Mouse (Mus musculus) embryonic fibroblast, embryonic 13.5 days (primary cell): Measurements from ENCODE around the gene Map4k1. TPM values are rescaled to one million over a fixed set of nuclear protein-coding genes. Genes with fewer than 3 reads are reported as not detected.
"Not testable (repeated sequence)": the region's sequence is repeated elsewhere in the genome, so short reads cannot be mapped to it uniquely, and the experiment has no call there.

Source experiments
- H3K27ac ChIP-seq: 2 replicates; pipeline ENCODE4 v1.5.1; 2012; ENCODE audit warnings: low read length, control low read depth, inconsistent platforms; ENCODE audit not compliant: insufficient read depth
- H3K4me1 ChIP-seq: 2 replicates; pipeline ENCODE4 v1.6.1; 2011; ENCODE audit warnings: low read length; ENCODE audit not compliant: control insufficient read depth, insufficient read depth
- H3K4me3 ChIP-seq: 2 replicates; pipeline ENCODE4 v1.5.1; 2011; ENCODE audit warnings: mild to moderate bottlenecking, control low read depth, low read length; ENCODE audit not compliant: insufficient read depth
- CTCF ChIP-seq: IDR thresholded peaks from 2 replicates; pipeline ENCODE4 v1.5.1; 2011; ENCODE audit warnings: mild to moderate bottlenecking, control low read depth, low read length, moderate library complexity, borderline replicate concordance; ENCODE audit not compliant: insufficient read depth
- POLR2A ChIP-seq: IDR thresholded peaks from 2 replicates; pipeline ENCODE4 v1.6.1; 2011; ENCODE audit warnings: low read depth, mild to moderate bottlenecking, control low read depth, low read length, moderate library complexity
- polyA plus RNA-seq: library from polyadenylated mRNA; stranded (reverse); fragments of >200 nt; gene quantifications from 2 replicates; pipeline ENCODE4 v1.2.4, GENCODE M21; 2011; ENCODE audit warnings: low read depth; ENCODE audit not compliant: missing spikeins, insufficient read length

The Map4k1 gene
- polyA plus RNA-seq, 1 experiment = 2.0 TPM

GRCm38 (mm10) chr7:28963399-28963923 is 18.4 kb upstream of the Map4k1 start:
- no peak for TF ChIP-seq CTCF
- no peak for TF ChIP-seq POLR2A

GRCm38 (mm10) chr7:28965346-28965840 is 16.5 kb upstream of the Map4k1 start:
- TF ChIP-seq CTCF = no peak
- no peak for TF ChIP-seq POLR2A
- H3K4me3 ChIP-seq = no peak overlapping the region
- no peak overlapping the region for H3K27ac ChIP-seq
- H3K4me1 ChIP-seq = no peaks in the 10 kb centered on the region

More at GRCm38 (mm10) chr7:28963399-28963923, 18.4 kb upstream of the Map4k1 start:
- no peak overlapping the region for H3K27ac ChIP-seq
- H3K4me1 ChIP-seq = peaks cover 7% of the 10 kb centered on the region; the same call in 1 of the 2 replicates
- no peak overlapping the region for H3K4me3 ChIP-seq

- Histone ChIP-seq H3K4me3 (no peak overlapping the region), H3K27ac (no peak overlapping the region), H3K4me1 (no peaks in the 10 kb centered on the region)
- TF ChIP-seq CTCF (no peak), POLR2A (no peak)
Observed at GRCm38 (mm10) chr7:28966181-28966580, 15.7 kb upstream of the Map4k1 start.

- TF ChIP-seq CTCF (no peak), POLR2A (no peak)
- H3K4me1 ChIP-seq = peaks cover 6% of the 10 kb centered on the region; the same call in 1 of the 2 replicates
- no peak overlapping the region for H3K27ac ChIP-seq
- no peak overlapping the region for H3K4me3 ChIP-seq
Observed at GRCm38 (mm10) chr7:28966751-28967505, 14.9 kb upstream of the Map4k1 start.

- H3K4me3 ChIP-seq, H3K27ac ChIP-seq: not testable (repeated sequence)
Observed at GRCm38 (mm10) chr7:28968120-28968519, 13.7 kb upstream of the Map4k1 start.

GRCm38 (mm10) chr7:28969271-28969670 is 12.6 kb upstream of the Map4k1 start:
- TF ChIP-seq CTCF (no peak), POLR2A (no peak; the same call in 1 of the 2 replicates)
- H3K27ac ChIP-seq = no peak overlapping the region
- H3K4me1 ChIP-seq = peaks cover 11% of the 10 kb centered on the region
- H3K4me3 ChIP-seq = no peak overlapping the region

More at GRCm38 (mm10) chr7:28968120-28968519, 13.7 kb upstream of the Map4k1 start:
- H3K4me1 ChIP-seq = peaks cover 11% of the 10 kb centered on the region

- no peak for TF ChIP-seq CTCF
- no peak overlapping the region for H3K27ac ChIP-seq
- H3K4me3 ChIP-seq = no peak overlapping the region
- H3K4me1 ChIP-seq = peaks cover 11% of the 10 kb centered on the region
Observed at GRCm38 (mm10) chr7:28969672-28970394, 12.0 kb upstream of the Map4k1 start.

- no peak overlapping the region for H3K4me3 ChIP-seq
- H3K27ac ChIP-seq = no peak overlapping the region
- H3K4me1 ChIP-seq = peaks cover 11% of the 10 kb centered on the region
- TF ChIP-seq CTCF (no peak), POLR2A (no peak)
Observed at GRCm38 (mm10) chr7:28971029-28971428, 10.8 kb upstream of the Map4k1 start.

- Histone ChIP-seq H3K4me1 (peaks cover 11% of the 10 kb centered on the region), H3K27ac (peak overlapping the region; percentile 29; the same call in 1 of the 2 replicates), H3K4me3 (no peak overlapping the region)
- TF ChIP-seq POLR2A = no peak
- TF ChIP-seq CTCF = no peak
Observed at GRCm38 (mm10) chr7:28971770-28972269, 10.0 kb upstream of the Map4k1 start.

GRCm38 (mm10) chr7:28972542-28972985 is 9.3 kb upstream of the Map4k1 start:
- TF ChIP-seq POLR2A = no peak
- TF ChIP-seq CTCF = peak; percentile 61
- no peak overlapping the region for H3K4me3 ChIP-seq
- peaks cover 11% of the 10 kb centered on the region for H3K4me1 ChIP-seq
- peak overlapping the region; percentile 38 for H3K27ac ChIP-seq
